Mouse (Mus musculus) erythroblast, embryonic 14.5 days (primary cell): ENCODE results near the gene Tldc1.

ENCODE experiments used
- GATA1 ChIP-seq: IDR thresholded peaks from 2 replicates; pipeline ENCODE4 v1.6.1; 2012; ENCODE audit warnings: low read length, inconsistent platforms, mixed read lengths
- TAL1 ChIP-seq: IDR thresholded peaks from 3 replicates; pipeline ENCODE4 v1.6.1; 2012; ENCODE audit warnings: low read length, inconsistent platforms, mixed read lengths

- TF ChIP-seq GATA1: no peak
- TF ChIP-seq TAL1: no peak
Measured at GRCm38 (mm10) chr8:119732072-119732471, 46.1 kb downstream of the Tldc1 start.
